Mouse (Mus musculus) cerebellum, adult 11 months (tissue): ENCODE measurements at regions not wholly inside any gene's neighbourhood (a gene's known extent, or its start where the extent isn't known, plus 50 kb on each side); places are given as distances from the start of the nearest gene placed in this dataset.
A peak's percentile ranks its signal among the peaks of the same experiment; 100 is the strongest.
"Not testable (repeated sequence)": the region's sequence is repeated elsewhere in the genome, so short reads cannot be mapped to it uniquely, and the experiment has no call there.

Experiments
- DNase-seq: peaks from one replicate; pipeline ENCODE4 v3.0.0; 2022

GRCm38 (mm10) chrX:94785983-94786382 lies 61.6 kb downstream of the Zxdb start:
- no peak for DNase-seq

GRCm38 (mm10) chrX:94788331-94788920 lies 64.1 kb downstream of the Zxdb start:
- DNase-seq, result no peak

- DNase-seq, result not testable (repeated sequence)
Observed at GRCm38 (mm10) chrX:94796845-94797244, 72.5 kb downstream of the Zxdb start.

- not testable (repeated sequence) for DNase-seq
Observed at GRCm38 (mm10) chrX:94797348-94798182, 73.2 kb downstream of the Zxdb start.

- not testable (repeated sequence) for DNase-seq
Observed at GRCm38 (mm10) chrX:94798183-94798619, 73.8 kb downstream of the Zxdb start.

GRCm38 (mm10) chrX:94812760-94813159 lies 88.4 kb downstream of the Zxdb start:
- not testable (repeated sequence) for DNase-seq

- DNase-seq, result not testable (repeated sequence)
Observed at GRCm38 (mm10) chrX:94827524-94827923, 103.2 kb downstream of the Zxdb start.

GRCm38 (mm10) chrX:94844110-94844779 lies 119.9 kb downstream of the Zxdb start:
- DNase-seq, result peak; percentile 7

- not testable (repeated sequence) for DNase-seq
Observed at GRCm38 (mm10) chrX:94849549-94849948, 125.2 kb downstream of the Zxdb start.

GRCm38 (mm10) chrX:94857501-94857900 lies 133.1 kb downstream of the Zxdb start:
- DNase-seq, result no peak

- no peak for DNase-seq
Observed at GRCm38 (mm10) chrX:94857954-94858353, 133.6 kb downstream of the Zxdb start.

- no peak for DNase-seq
Observed at GRCm38 (mm10) chrX:94863123-94863522, 138.8 kb downstream of the Zxdb start.

- DNase-seq, result peak; percentile 79
Observed at GRCm38 (mm10) chrX:94865531-94866502, 141.4 kb downstream of the Zxdb start.

- DNase-seq, result not testable (repeated sequence)
Observed at GRCm38 (mm10) chrX:94883547-94883946, 142.9 kb downstream of the Spin4 start.
